Mouse (Mus musculus) ovary, adult 18-20 months (tissue): ENCODE measurements around the gene Mrpl43.
A peak's percentile ranks its signal among the peaks of the same experiment; 100 is the strongest.
"Not testable (repeated sequence)": the region's sequence is repeated elsewhere in the genome, so short reads cannot be mapped to it uniquely, and the experiment has no call there.

Source experiments
- DNase-seq: peaks from one replicate; pipeline ENCODE4 v3.0.0; 2022; ENCODE audit warnings: low spot score, mixed read lengths

Mrpl43 gene

DNA sequence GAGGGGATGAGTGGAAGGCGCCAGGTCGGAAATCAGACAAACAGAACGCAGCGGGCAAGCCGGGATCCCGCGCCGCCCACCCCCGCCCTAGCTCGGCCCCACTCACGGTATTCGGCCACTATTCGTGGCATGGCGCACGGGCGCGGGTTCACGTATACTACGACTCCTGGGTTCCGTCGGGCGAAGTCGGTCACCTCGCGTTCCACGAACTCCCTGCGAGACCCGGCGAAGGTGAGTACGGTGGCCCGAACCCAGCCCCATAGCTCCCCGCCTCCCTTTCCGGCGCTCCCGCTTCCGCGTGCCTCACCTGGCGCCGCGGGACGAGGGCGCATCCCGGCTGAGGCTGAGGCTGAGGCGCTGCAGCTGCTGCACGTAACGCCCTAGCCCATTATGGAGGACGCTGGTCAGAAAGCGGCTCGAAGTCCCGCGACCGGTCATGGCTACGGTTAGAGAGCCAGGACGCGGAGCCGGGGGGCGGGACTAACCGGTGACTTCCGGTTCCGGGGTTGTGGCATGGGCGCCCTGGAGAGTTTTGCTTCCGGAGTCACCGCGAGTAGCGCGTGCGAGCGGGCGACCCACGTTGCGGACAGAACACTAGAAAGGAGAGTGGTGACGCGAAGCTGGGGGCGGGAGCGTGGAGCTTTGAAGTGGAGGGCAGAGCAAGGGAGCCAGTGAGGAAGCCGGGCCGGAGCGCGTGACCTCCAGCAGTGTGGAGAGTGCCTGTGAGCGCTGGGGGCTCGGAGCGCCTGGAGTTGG, at the start of gene Mrpl43:
Gene Mrpl43 (minus strand): TSS at position 486 of the 756 bp plus-strand sequence.
- DNase-seq: peak; percentile 90

DNA sequence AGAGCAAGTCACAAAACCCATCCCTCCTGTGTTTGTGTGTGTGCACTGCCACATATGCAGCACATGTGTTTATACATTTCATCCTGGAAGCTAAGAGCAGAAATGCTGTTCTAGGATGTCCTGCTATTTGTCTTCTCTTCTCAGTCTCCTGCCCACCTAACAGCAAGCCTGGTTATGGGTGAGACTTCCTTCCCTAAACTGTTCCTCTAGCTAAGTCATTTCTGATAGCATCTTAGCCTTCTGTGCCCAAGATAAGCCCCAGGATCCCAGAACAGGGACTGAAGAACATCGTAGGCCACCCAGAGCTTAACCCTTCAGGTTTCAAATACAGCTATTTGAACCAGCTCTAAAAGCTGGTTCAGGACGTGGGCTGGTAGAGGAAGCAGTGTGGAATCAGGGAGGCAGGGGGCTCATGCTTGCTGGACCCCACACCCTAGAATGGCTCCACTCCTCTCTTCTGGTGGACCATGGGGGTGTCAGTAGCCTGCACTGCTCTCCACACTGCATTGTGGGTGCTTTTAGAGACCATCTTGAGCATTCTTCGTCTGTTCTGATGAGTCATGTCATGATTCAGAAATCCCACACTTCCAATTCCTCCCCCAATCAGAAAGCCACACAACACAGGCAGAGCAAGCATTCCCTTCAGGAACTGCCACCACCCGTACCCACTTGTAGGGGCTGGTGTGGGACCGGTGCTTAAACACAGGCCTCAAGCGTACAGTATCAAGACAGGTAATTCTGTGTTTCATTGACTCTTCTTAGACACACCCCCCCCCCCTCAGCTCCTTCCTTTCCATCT, 48.8 kb upstream of the Mrpl43 start:
- no peak for DNase-seq

DNA sequence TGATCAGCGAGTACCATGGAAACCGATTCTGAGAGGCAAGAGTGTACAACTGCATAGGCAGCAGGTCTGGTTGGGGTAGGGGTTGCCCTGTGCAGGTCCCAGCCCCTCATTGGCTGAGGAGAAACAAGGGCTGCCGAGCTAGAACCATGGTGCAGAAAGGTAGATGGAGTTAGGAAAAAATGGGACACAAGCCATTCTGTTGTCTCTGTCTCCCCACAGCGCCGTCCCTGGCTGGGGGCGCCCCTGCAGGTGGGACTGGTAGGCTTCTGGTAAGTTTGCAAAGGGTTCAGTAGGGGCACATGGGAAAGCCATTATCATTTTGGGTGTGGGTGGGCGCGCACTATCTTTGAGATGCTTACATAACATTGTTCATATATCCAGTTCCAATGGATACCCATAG, 47.2 kb upstream of the Mrpl43 start:
- no peak for DNase-seq

DNA sequence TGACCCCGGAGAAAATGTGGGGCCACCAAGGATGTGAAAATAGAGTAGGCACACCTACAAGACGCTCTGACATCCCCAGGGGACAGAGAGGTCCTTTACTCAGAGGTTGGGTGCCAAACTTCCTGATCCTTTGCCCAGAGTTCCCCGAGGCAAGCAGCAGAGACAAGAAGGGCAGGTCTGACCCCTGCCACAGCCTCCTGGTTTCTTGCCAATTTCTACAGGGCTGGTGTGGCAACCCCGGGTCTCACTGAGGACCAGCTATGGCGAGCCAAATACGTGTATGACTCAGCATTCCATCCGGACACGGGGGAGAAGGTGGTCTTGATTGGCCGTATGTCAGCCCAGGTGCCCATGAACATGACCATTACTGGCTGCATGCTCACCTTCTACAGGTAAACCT, 43.3 kb upstream of the Mrpl43 start:
- no peak for DNase-seq

DNA sequence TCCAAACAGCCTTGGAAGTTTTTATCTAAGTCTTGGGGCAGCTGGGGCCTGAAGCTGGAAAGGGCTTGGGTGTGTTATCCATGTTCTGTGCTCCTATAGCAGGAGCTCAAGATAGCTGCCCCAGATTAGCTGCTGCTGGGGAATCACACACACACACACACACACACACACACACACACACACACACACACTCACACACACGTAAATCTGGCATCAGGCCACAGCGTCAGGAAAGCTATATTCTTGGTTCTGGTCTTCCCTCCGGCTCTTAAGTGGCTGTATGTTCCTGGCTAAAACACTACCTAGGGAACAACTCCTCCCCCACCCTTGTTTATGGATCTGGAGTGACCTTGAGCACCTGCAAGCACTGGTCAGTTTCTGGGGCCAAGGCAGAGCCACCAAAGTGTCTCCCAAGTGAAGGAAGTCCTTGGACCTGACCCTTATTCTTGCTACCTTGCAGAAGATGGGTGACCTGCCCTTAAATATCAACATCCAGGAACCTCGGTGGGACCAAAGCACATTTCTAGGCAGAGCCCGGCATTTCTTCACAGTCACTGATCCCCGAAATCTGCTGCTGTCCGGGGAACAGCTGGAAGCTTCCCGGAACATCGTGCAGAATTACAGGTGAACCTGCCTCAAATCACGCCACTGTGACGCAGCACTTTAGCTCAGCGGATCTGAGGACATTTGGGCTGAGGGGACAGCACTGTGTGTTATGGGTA, 42.6 kb upstream of the Mrpl43 start:
- no peak for DNase-seq

DNA sequence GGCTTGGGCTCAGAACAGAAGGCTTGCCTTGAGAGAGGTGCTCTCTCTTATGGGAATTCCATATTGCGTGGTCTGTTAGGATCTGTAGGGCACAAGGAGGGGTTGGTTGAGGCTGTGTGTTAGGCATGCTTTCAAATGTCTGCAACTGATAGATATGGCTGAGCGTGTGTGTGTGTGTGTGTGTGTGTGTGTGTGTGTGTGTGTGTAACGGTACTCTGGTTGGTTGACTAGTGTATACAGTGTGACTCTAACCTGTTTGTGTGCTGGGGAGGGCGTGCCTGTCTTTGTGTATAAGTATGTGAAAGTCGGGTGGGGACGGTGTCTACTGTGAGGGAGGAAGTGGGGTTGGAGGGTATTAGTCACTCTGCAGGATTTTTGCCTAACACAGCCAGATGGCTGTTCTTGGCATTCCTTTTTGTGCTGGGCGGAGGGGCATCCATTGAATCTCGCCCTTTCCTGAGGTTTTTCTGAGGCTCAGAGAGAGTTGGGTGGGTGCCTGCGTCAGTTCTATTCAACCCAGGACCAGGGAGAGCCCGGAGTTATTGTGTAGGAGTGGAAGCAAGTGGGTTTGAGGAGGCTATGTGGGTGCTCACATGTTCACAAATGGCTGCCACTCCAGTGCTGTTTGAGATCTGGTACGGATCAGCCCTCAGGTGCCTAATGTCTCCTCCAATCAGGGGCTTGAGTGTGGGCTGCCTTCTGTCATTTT, 41.8 kb upstream of the Mrpl43 start:
- DNase-seq: no peak

DNA sequence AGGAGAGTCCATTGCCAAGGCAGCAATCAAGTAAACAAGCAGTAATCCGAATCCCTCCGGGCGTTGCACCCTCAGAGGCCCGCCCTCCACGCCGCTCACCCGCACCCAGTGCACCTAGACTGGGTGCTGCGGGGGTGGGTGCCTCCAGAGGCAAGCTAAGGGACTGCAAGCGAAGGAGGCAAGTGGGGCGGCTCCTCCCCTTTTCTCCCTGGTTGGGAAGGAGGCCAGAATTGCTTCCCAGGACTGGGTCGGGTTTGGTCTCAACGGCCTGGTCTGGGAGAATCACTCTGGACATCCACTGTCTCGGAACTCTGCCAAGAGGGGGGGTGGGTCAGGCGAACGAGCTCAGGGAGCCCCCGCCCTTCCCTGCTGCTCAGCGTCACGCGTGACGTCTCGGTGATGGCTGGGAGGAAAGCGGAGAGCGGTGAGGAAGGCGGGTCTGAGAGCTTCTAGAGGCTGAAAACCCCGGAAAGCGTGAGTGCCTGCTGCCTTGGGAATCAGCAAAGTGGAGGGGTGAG, 41.2 kb upstream of the Mrpl43 start, which contains the start of gene Sfxn3:
Gene Sfxn3 (plus strand): TSS at position 87 of the 518 bp plus-strand sequence.
- DNase-seq: peak; percentile 90

DNA sequence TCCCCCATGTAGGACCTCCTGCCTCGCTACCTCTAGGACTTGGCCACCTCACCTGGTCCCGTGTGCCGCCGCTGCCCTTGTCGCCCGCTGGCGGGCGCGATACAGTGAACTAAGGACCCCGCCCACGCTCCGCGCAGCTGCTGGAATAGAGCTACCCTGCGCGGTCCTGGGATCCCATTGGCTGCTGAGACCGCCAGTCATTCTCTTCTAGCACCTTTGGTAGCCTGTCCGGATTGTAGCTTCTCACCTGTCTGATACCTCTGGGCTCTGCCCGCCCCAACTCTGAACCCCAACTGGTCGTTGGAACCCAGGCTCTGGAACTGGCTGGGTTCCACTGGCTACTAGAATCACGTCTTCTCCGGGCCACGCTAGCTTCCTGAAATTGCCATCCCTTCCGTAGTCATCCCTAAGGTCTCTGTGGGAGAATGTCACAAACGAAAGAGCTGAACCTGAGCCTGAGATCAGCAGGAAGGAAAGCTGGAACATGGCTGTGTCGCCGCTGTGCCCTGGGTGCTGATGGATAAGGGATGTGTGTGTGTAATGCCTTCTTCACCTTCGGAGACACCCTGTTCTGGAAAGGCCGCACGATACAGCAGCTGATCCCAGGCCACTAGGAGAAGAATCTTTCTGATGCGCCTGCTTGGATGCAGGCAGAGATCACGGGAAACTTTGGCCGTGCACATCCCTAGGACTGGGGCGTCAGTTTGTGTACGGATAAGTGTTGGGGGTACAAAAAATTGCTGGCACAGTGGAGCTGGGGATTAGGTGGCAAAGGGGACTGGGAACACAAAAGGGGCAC, 40.5 kb upstream of the Mrpl43 start:
- DNase-seq: peak; percentile 82

DNA sequence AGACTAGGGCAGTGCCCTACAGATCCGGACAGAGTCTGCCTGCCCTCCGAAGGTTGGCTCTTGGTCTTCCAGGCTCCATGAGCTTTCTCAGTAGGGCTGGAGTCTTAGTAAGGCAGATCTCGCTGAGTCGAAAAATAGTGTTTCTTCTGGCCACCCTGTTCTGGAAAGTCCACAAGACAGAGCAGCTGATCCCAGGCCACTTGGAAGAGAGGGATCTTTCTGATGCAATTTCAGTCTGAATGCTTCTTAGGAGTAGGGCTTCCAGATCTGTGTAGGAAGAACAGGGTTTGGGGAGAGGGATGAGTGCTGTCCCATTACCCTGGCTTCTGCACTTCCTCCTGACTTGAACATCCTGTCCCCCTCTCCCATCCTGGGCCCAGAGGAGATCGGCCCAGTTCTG, 39.4 kb upstream of the Mrpl43 start, which contains the start of gene Pdzd7:
Gene Pdzd7 (minus strand): TSS at position 67 of the 400 bp plus-strand sequence.
- no peak for DNase-seq

DNA sequence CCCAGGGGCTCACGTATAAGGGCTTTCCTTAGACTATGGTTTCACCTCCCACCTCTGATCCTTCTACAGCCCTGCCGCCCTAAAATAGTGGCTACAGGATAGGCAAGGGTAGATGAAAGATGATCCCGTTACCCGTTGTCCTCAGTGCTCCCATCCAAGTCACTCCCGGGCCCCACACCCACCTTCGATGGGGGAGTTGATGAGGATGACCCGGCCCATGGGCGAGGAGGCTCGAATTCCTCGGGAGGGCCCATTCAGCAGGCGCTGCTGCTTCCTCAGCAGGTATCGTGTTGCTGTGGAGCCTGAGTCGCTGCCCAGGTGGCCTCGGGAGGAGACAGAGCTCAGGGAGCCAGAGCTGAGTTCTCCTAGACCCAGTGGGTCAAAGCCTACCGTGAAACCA, 39.0 kb upstream of the Mrpl43 start:
- no peak for DNase-seq

DNA sequence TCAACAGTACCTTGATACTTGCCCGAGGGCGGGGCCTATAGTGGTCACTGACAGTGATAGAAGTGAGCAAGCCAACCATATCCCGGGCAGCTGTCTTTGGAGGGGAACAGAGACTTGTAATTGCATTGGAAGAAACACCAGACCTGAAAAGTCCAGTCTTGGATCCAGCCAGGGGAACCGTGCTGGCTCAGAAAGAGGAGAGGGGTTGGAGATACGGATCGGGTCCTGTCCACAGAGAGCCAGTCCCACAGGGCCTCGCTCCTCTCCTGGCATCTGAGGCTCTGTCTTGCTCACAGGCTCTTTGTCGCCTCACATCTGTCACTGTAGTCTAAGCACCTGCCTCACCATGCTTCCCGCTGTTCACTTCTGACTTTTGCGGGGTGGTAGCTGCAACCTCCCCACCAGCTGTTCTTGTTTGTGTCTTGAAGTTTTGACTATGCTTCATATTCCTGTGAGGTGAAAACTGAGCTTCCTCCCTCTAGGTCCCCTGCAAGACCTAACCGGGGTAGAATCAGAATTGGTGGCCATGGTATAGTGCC, 38.2 kb upstream of the Mrpl43 start:
- no peak for DNase-seq

DNA sequence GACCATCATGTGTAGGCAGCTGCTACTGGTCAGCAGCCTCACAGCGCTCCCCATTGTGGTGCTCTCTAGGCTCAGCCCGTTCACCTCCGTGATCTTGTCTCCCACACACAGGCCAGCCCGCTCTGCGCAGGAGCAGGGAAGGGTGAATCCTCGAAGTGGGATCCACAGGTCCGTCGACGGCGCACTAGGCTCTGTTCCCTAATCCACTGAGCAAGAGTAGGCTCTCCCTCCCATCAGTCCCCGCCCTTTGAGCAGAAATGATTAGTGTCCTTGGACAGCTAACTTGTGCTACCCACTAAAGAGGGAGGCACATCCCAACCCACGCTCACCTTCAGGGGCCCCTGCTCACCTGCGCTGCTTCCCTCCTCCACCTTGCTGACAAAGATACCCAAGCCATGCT, 34.0 kb upstream of the Mrpl43 start:
- DNase-seq: no peak

DNA sequence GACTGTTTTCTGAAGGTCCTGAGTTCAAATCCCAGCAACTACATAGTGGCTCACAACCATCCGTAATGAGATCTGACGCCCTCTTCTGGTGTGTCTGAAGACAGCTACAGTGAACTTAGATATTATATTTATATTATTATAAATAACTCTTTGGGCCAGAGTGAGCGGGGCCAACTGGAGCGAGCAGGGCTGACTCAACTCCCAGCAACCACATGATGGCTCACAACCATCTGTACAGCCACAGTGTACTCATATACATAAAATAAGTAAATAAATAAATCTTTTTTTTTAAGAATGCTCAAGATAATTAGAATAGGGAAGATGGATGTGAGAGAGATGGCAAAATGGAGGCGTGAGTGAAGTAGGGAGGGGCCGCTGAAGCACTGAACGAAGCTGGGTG, 32.0 kb upstream of the Mrpl43 start:
- DNase-seq: not testable (repeated sequence)

DNA sequence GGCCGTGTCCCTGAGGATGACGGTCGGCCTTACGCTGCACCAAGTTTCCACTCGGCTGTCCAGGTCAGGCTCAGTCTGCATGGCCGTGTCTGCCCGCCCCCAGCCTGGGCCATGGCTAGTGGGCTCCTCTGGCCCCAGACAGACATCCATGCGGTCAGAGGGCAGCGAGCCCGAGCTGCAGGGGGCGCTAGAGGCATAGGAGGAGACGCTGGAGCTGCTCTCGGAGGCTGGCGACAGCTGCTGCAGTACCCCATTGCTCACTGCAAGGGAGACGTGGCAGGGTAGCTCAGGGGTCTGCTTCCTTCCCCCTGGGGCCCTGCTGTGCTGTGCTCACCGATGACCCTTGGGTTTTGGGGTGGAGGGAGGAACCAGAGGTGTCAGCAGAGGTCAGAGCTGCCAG, 30.6 kb upstream of the Mrpl43 start:
- no peak for DNase-seq

DNA sequence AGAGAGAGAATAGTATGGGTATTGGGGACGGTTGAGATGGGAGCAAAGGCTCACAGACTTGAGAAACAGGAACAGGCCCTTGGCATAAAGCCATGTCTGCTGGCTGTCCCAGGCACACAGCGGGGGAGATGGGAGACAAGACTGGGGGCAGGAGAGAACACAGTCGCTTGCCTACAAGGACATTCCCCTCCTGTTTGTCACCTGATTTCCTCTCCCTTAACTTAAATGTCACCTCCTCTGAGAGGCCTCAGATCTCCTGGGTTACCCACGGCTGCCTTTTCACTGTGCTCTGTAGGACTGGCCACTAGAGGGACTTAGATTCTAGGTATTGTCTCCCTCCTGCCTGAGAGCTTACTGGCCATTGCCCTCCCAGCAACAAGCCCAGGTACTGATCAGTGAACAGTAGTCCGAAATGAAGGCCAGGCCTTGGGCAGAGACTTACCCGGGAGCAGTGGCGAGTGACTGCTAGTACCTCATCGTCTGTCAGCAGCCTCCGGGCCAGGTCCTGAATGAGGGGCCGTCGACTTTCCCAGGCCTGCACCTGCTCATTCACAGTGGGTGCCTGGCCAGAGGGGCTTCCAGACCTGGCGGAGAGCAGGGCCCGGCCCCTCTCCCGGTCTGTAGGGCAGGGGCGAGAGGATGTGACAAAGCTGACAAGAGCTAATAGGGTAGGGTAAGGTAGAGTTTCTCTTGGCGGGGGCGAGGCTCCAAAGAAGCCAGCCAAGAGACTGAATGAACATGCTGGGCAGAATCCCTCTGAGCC, 26.5 kb upstream of the Mrpl43 start:
- DNase-seq: no peak

DNA sequence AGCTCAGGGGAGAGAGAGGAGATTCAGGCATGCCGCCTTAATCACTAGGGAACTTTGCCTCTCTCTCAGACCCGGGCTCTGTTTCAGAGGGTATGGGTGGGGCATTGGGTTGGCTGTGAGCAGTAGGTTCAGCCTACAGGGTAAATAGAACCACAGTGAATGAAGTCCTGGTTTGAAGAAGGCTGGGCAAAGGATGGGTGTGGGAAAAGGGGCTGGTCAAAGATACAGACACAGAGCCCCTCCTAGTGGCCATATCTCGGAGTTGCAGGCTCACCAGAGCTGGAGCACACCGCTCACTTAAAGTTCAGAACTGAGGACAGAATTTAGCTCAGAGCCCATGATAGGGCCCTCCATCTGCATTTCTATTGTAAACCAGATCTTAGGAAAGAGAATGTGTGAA, 25.5 kb upstream of the Mrpl43 start:
- peak; percentile 53 for DNase-seq

DNA sequence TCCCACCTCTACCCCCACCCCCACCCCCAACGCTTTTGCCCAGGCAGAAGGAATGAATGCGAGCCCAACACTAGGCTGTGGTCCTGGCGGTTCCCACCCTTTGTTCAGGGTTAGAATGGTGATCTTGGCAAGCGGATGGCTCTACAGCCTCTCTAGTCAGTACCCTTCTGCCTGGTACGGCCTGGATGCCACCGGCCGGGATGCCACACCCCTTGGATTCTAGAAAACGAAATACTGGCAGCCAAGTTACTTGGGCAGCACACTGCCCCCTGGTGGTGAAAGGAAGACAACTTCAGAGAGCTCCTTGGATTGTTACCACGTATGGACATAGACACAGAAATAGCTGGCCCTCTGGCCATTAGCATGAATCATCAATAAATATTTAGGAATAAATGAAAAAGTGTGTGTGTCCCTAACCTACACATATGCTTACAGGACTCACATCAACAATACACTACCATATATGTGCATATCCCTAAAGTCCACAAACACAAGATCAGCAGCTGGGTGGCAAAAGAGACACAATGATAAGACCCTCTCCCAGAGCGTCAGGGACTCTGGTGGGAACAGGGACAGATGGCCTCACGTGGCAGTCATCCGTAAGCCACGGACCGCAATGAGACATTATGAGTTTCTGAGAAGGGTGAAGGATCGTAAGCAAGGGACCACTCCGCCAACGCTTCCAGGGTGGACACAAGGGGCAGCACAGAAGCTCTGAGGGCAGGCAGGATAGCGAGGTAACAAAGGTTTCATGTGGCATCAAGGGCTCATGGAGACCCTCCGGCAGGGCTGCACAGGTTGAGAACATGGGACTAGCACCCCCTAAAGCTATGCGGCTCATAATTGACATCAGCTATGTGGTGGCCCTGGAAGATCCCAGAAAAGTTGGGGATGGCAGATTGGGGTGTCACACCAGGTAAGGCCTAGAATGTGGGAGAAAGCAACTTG, 24.8 kb upstream of the Mrpl43 start:
- peak; percentile 70 for DNase-seq

DNA sequence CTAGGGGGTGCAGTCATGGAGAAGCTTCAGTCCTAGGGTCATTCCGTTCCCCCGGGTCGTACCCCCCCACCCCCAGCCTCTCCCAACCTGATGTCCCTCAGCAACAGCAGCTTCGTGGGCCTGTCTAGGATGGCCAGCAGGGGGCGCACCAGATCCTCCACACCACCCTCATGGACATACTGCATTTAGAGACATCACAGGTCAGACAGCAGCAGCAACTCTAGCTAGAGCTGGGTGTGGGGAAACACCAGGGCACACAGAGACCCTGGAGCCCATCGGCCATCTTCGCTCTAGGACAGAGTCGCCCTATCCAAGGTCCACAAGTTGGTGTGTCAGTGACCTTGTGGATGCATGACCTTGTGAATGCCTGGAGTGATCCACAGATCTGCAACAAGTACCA, 23.9 kb upstream of the Mrpl43 start:
- no peak for DNase-seq

DNA sequence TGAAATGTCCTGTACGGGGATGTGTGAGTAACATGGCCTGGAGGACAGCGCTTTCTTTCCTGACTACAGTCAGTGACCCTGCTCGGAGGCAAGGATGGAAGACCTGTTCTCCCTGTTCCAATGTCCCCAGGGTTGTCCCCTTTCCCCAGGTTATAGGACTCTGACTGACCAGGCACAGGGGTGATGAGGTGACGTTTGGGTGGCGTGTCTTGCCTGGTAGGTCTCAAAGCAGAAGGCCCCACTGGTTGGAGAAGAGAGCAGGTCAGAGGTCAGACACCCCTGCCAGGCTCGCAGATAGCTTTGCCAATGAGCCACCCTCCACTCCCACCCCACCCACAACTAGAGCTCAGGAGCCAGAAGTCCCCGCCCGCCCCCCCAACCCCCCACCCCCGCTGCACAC, 23.3 kb upstream of the Mrpl43 start:
- DNase-seq: no peak
